Mouse (Mus musculus) gastrocnemius, adult 2 months (tissue): ENCODE results near the gene Gm16506. TPM values are rescaled to one million over a fixed set of nuclear protein-coding genes. Genes with fewer than 3 reads are reported as not detected.
"Not testable (repeated sequence)": the region's sequence is repeated elsewhere in the genome, so short reads cannot be mapped to it uniquely, and the experiment has no call there.

Experiments used
- DNase-seq: peaks from one replicate; pipeline ENCODE4 v3.0.0; 2022
- H3K27ac ChIP-seq: fragments of 200-600 bp; 2 replicates; pipeline ENCODE4 v1.8.1; 2022; ENCODE audit warnings: mild to moderate bottlenecking
- H3K4me3 ChIP-seq: fragments of 200-600 bp; 2 replicates; pipeline ENCODE4 v1.8.1; 2022; ENCODE audit warnings: mild to moderate bottlenecking, moderate library complexity
- intact Hi-C: fragments of 180-260 bp; cut with DNase I; formaldehyde crosslinking; loops from one replicate; pipeline ENCODE4 v1.15.1; 2025
- long read RNA-seq, 2 experiments: library from polyadenylated mRNA; stranded (forward); transcript quantifications; one replicate each; pipeline ENCODE4 v2.0.0; 2021
- total RNA-seq, 2 experiments: library from RNA; stranded (reverse); gene quantifications; 2 replicates each; pipeline ENCODE4 v1.2.3; 2021

Gm16506 gene
- not detected for total RNA-seq
- long read RNA-seq, experiment 1 = 0 reads
- long read RNA-seq, experiment 2 = 0 reads

DNA sequence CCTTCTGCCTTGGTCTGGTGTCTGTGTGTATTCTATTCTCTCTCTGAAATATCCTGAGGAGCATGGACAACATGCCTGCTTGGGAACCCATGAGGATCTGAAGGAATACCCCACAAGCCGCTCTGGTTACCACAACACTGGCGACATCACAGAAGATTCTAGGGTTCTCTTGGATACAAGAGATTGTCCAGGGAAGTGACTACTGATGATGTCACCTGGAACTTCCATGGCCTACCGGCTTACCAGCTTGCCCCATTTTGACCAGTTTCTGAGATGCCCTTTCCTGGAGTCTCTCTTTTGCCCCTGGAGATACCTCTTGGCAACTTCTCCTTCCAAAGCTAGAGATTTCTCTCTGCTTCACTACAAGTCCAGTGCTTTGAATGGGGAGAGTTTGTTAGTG lies at the start of gene Gm16506:
TSS of gene Gm16506 (minus strand) at position 101 of the 400 bp plus-strand sequence.
- intact Hi-C loops, H3K27ac ChIP-seq, H3K4me3 ChIP-seq, DNase-seq: not testable (repeated sequence)

DNA sequence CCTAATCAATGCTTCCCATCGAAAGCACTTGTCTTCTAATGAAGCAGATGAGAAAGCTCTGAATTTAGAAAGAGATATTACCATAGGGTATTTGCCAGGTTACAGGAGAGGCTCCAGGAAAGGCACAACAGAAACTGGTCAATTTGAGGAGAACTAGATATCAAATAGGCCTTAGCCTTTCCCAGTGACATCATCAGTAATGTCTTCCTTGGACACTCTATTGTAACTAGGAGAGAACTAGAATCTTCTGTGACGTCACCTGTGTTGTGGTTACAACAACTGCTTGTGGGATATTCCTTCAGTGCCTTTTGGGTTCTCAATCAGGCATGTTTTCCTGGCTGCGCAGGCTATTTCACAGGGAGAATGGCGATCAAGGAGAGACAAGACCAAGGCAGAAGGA lies 20.3 kb upstream of the Gm16506 start, which contains the start of gene Gm6526:
TSS of gene Gm6526 (plus strand) at position 301 of the 400 bp plus-strand sequence.
- H3K27ac ChIP-seq, DNase-seq, H3K4me3 ChIP-seq, intact Hi-C loops: not testable (repeated sequence)

DNA sequence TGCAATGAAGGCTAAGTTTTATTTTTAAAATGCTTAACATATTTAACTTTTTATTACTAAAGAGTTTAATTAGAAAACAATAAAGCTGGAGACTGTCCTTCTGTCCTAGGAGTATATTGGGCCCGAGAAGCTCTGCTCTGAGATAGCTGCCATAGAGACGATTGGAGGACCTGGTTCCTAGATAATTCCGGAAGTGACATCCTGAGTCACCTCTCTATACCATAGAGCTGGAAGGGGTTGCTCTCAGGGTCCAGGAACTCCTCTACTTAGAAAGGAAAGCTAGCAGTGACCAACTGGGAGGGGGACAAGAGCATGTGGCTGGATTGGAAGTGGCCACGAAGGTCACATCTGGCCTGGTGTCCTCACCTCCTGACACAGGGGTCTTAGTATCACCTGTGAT lies 29.7 kb downstream of the Gm16506 start, which contains the start of gene Gm7324:
TSS of gene Gm7324 (plus strand) at position 208 of the 400 bp plus-strand sequence.
- H3K27ac ChIP-seq, intact Hi-C loops, DNase-seq, H3K4me3 ChIP-seq: not testable (repeated sequence)

DNA sequence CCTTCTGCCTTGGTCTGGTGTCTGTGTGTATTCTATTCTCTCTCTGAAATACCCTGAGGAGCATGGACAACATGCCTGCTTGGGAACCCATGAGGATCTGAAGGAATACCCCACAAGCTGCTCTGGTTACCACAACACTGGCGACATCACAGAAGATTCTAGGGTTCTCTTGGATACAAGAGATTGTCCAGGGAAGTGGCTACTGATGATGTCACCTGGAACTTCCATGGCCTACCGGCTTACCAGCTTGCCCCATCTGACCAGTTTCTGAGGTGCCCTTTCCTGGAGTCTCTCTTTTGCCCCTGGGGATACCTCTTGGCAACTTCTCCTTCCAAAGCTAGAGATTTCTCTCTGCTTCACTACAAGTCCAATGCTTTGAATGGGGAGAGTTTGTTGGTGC lies 50.2 kb downstream of the Gm16506 start, which contains the start of gene Gm8165:
TSS of gene Gm8165 (minus strand) at position 101 of the 400 bp plus-strand sequence.
- intact Hi-C loops, DNase-seq, H3K27ac ChIP-seq, H3K4me3 ChIP-seq: not testable (repeated sequence)

Other genes with a start within 250 kb of the Gm16506 start
- not detected for gene Gm5799, start 183.9 kb downstream of the Gm16506 start, total RNA-seq
- not detected for gene Gm17654, start 148.3 kb downstream of the Gm16506 start, total RNA-seq
- gene Gm10375, start 119.5 kb downstream of the Gm16506 start, total RNA-seq = not detected
- not detected for gene Gm8165, start 50.3 kb downstream of the Gm16506 start, total RNA-seq
- gene Gm7324, start 29.7 kb downstream of the Gm16506 start, total RNA-seq = 1 to 10 TPM in 1 of 2 experiments, under 1 TPM in 1; 0.51 to 1.2 TPM
- gene Gm6526, start 20.4 kb upstream of the Gm16506 start, total RNA-seq = not detected
- gene Gm8180, start 57.3 kb upstream of the Gm16506 start, total RNA-seq = not detected
- gene Ear1, start 148.0 kb upstream of the Gm16506 start, total RNA-seq = not detected
- not detected for gene Ear10, start 196.1 kb upstream of the Gm16506 start, total RNA-seq
- gene Gm8113, start 197.9 kb upstream of the Gm16506 start, total RNA-seq = under 1 TPM in 1 of 2 experiments, not detected in 1; 0.18 TPM
- gene Ang5, start 229.6 kb upstream of the Gm16506 start, total RNA-seq = not detected